Mouse (Mus musculus) c-Kit-positive CD71-positive TER-119-negative erythroid progenitor cells, embryonic 14.5 days (primary cell): Measurements from ENCODE around the gene Ccp110.
A peak's percentile ranks its signal among the peaks of the same experiment; 100 is the strongest.

ENCODE experiments used
- DNase-seq: peaks from one replicate; pipeline ENCODE4 v3.0.0-alpha.2; 2013; ENCODE audit warnings: low read depth

Ccp110 gene

GRCm38 (mm10) chr7:118712228-118713173 lies at the start of gene Ccp110:
Ccp110 (plus strand) TSS chr7:118712552.
- DNase-seq = peak; percentile 95

GRCm38 (mm10) chr7:118667773-118668172 lies 44.6 kb upstream of the Ccp110 start:
- DNase-seq = no peak

- DNase-seq = no peak
Measured at GRCm38 (mm10) chr7:118670142-118670541, 42.2 kb upstream of the Ccp110 start.

GRCm38 (mm10) chr7:118676826-118677225 lies 35.5 kb upstream of the Ccp110 start:
- no peak for DNase-seq

DNA sequence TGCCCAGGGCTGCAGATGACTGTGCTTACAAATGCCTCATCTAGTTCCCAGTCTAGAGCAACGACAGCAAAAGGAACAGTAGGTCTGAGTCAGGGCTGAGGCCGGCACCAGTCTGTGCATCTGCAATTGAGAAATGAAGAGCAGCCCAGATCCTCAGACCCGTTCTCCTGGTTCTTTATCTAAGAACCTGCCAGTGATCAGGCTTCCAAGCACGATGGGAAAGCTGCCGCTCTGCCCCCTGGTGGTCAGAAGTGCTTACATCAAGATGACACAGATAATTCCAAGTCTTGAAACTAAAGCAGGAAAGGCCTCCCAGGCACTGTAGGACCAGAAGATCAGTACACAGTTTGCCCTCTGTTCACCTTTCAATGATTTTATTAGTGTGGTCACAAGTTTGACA lies 24.2 kb upstream of the Ccp110 start:
- peak; percentile 58 for DNase-seq

GRCm38 (mm10) chr7:118689088-118689487 lies 23.3 kb upstream of the Ccp110 start:
- no peak for DNase-seq

DNA sequence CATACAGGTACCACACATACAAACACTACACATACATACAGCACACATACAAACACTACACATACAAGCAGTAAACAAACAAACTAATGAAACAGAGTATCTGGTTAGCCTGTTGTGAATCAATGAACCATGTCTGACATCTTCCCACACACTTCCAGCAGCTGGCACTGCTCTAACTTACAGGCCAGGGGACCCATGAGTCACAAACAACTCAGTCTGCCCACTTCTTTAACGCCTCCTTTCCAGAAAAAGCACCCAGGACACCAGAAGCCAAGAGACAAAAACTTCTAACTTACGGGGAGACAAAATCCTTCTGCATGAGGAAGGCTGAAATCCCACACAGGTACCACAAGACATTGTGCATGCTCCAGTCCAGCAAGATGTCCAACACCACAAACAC lies 21.1 kb upstream of the Ccp110 start:
- no peak for DNase-seq

GRCm38 (mm10) chr7:118696146-118696545 lies 16.2 kb upstream of the Ccp110 start:
- no peak for DNase-seq

- no peak for DNase-seq
Measured at GRCm38 (mm10) chr7:118697168-118697567, 15.2 kb upstream of the Ccp110 start.

GRCm38 (mm10) chr7:118698882-118699281 lies 13.5 kb upstream of the Ccp110 start:
- DNase-seq = no peak

DNA sequence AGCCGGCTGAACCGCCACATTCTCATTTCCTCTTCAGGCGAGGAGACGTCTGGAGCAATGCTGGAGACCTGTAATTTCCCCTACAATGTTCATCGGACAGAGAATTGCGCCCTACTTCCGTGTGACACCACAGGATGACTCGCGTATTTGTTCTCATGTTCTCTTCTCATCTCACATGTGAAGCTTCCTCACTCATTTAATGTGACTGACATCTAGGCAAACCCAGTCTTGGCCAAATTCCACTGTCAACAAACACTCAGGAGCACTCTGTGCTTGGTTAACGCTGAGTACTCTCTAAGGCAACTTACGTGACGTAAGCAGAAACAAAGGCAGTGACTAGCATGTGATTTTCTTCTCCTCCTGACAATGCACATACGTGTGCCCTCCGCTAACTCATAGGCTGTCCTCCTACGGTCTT lies 9.2 kb upstream of the Ccp110 start:
- no peak for DNase-seq

GRCm38 (mm10) chr7:118704001-118704850 lies 8.1 kb upstream of the Ccp110 start:
- no peak for DNase-seq

GRCm38 (mm10) chr7:118705101-118705961 lies 7.0 kb upstream of the Ccp110 start, which contains the start of gene Gde1:
Gde1 (minus strand) TSS chr7:118705778.
- peak; percentile 77 for DNase-seq

GRCm38 (mm10) chr7:118706051-118706450 lies 6.3 kb upstream of the Ccp110 start:
- DNase-seq = no peak

GRCm38 (mm10) chr7:118706488-118706887 lies 5.9 kb upstream of the Ccp110 start:
- DNase-seq = no peak

DNA sequence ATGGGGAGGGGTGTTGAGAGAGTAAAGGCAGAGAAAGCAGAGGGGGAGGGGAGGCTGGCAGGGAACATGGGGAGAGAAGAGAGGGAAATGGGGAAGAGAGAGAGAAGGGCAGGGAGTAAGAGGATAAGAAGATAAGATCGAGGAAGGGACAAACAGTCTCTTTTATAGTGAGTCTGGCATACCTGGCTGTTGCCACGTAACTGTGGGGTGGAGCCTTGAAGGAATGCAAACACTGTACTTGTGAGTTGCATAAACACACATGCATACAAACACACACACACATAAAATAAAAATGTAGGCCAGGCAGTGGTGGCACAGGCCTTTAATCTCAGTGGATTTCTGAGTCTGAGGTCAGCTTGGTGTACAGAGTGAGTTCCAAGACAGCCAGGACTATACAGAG lies 5.1 kb upstream of the Ccp110 start:
- no peak for DNase-seq

GRCm38 (mm10) chr7:118708002-118708401 lies 4.3 kb upstream of the Ccp110 start:
- DNase-seq = no peak

DNA sequence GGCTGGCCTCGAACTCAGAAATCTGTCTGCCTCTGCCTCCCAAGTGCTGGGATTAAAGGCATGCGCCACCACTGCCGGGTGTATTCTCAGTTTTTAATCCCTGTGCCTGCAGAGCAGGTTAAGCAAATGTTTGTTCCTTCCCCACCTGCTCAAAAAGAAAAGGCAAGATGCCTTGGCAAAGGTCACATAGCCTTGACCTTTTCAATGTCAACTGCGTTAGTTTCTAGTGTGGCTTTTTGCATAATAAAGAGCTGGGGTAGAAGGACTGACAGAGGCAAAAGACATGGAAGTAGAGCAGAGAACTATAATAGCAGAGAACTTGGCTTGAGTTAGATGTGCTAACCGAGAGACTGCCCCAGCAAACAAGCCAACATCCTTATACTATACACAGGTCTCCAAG lies 1.6 kb upstream of the Ccp110 start:
- no peak for DNase-seq

DNA sequence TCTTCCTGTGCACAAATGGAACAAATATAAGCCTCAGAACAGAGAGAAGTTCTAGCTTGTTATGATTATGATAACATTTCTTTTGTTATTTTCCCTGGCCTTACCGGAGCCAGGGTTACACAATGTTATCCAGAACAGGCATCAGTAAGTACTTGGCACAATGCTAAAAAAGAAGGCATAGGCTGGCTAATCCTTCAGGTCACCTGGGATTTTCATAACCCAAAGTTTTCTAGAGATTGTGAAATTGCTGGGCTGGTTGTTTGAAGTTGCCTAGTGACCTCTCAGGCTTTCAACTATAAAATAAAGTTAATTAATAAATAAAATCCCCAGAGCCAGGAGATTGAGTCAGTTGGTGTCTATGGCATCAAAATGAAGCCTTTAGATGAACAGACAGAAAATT lies 2.5 kb downstream of the Ccp110 start:
- no peak for DNase-seq

- no peak for DNase-seq
Measured at GRCm38 (mm10) chr7:118718066-118718465, 5.7 kb downstream of the Ccp110 start.

DNA sequence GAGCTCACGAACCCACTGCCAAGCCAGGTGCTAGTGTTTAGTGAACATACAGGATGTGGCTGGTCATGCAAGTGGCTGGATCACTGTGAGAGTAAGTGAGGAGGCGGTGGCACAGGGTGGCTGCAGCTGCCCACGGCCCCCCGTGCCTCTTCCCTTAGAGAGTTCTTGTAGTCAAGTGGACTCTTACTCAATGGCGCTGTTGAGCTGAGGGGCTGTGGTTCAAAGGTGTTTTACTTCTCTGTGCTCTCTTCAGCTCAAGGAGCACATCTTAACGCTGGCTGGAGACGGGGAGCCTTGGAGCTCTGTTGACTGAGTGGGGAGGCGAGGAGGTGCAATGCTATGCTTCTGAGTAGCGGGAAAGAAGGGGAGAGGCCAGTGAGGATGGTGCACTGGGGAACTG lies 11.6 kb downstream of the Ccp110 start:
- DNase-seq = no peak

GRCm38 (mm10) chr7:118725459-118725858 lies 13.1 kb downstream of the Ccp110 start:
- DNase-seq = no peak
